Mouse (Mus musculus): ENCODE measurements at regions not wholly inside any gene's neighbourhood (a gene's known extent, or its start where the extent isn't known, plus 50 kb on each side); places are given as distances from the start of the nearest gene placed in this dataset.

GRCm38 (mm10) chr3:41469106-41469505 is 86.4 kb upstream of the Jade1 start:
- Histone ChIP-seq H3K9ac (no peak overlapping the region), H3K27me3 (no peaks in the 10 kb centered on the region), H3K27ac (no peak overlapping the region), H3K36me3 (no peaks in the 10 kb centered on the region), H3K4me1 (no peaks in the 10 kb centered on the region), H3K9me3 (replicated peaks) (no peaks in the 10 kb centered on the region), H3K4me2 (no peak overlapping the region), H3K4me3 (replicated peaks) (no peak overlapping the region)
- no peak for ATAC-seq (replicated peaks; ENCODE audit: low FRiP score)
- WGBS, result 49% methylated on average over 6 of the region's 6 CpGs

- WGBS, result 89% methylated on average over 1 of the region's 1 CpGs
- Histone ChIP-seq H3K36me3 (no peaks in the 10 kb centered on the region), H3K9me3 (replicated peaks) (no peaks in the 10 kb centered on the region), H3K4me1 (no peaks in the 10 kb centered on the region), H3K9ac (no peak overlapping the region), H3K4me2 (no peak overlapping the region), H3K27me3 (no peaks in the 10 kb centered on the region), H3K27ac (no peak overlapping the region), H3K4me3 (replicated peaks) (no peak overlapping the region)
- no peak for ATAC-seq (replicated peaks; ENCODE audit: low FRiP score)
Observed at GRCm38 (mm10) chr3:41467857-41468256, 87.7 kb upstream of the Jade1 start.

- WGBS, result 76% methylated on average over 2 of the region's 2 CpGs
Observed at GRCm38 (mm10) chr3:41465893-41466292, 89.6 kb upstream of the Jade1 start.

GRCm38 (mm10) chr3:41462953-41463644 is 92.4 kb upstream of the Jade1 start:
- Histone ChIP-seq H3K36me3 (no peaks in the 10 kb centered on the region), H3K4me3 (replicated peaks) (no peak overlapping the region), H3K27ac (no peak overlapping the region), H3K9ac (no peak overlapping the region), H3K27me3 (no peaks in the 10 kb centered on the region), H3K9me3 (replicated peaks) (no peaks in the 10 kb centered on the region), H3K4me1 (no peaks in the 10 kb centered on the region), H3K4me2 (no peak overlapping the region)
- 79% methylated on average over 11 of the region's 11 CpGs for WGBS
- ATAC-seq (replicated peaks; ENCODE audit: low FRiP score), result no peak

More at GRCm38 (mm10) chr3:41465893-41466292, 89.6 kb upstream of the Jade1 start:
- Histone ChIP-seq H3K36me3 (no peaks in the 10 kb centered on the region), H3K9me3 (replicated peaks) (no peaks in the 10 kb centered on the region), H3K4me3 (replicated peaks) (no peak overlapping the region), H3K4me2 (no peak overlapping the region), H3K4me1 (no peaks in the 10 kb centered on the region), H3K9ac (no peak overlapping the region), H3K27me3 (no peaks in the 10 kb centered on the region), H3K27ac (no peak overlapping the region)
- ATAC-seq (replicated peaks; ENCODE audit: low FRiP score), result no peak

- WGBS, result 87% methylated on average over 4 of the region's 4 CpGs
- H3K4me1 ChIP-seq, result no peaks in the 10 kb centered on the region
- no peaks in the 10 kb centered on the region for H3K9me3 ChIP-seq (replicated peaks)
- no peak overlapping the region for H3K4me2 ChIP-seq
- H3K36me3 ChIP-seq, result no peaks in the 10 kb centered on the region
- no peaks in the 10 kb centered on the region for H3K27me3 ChIP-seq
- no peak for ATAC-seq (replicated peaks; ENCODE audit: low FRiP score)
- no peak overlapping the region for H3K4me3 ChIP-seq (replicated peaks)
- H3K27ac ChIP-seq, result no peak overlapping the region
- H3K9ac ChIP-seq, result no peak overlapping the region
Observed at GRCm38 (mm10) chr3:41460131-41460530, 95.4 kb upstream of the Jade1 start.

- Histone ChIP-seq H3K4me3 (replicated peaks) (no peak overlapping the region), H3K27me3 (no peaks in the 10 kb centered on the region), H3K9ac (no peak overlapping the region), H3K9me3 (replicated peaks) (no peaks in the 10 kb centered on the region), H3K4me1 (no peaks in the 10 kb centered on the region), H3K27ac (no peak overlapping the region), H3K36me3 (no peaks in the 10 kb centered on the region), H3K4me2 (no peak overlapping the region)
- ATAC-seq (replicated peaks; ENCODE audit: low FRiP score), result no peak
- 98% methylated on average over 6 of the region's 6 CpGs for WGBS
Observed at GRCm38 (mm10) chr3:41458156-41458555, 97.4 kb upstream of the Jade1 start.

GRCm38 (mm10) chr3:41453525-41453924 is 102.0 kb upstream of the Jade1 start:
- no peak overlapping the region for H3K4me3 ChIP-seq (replicated peaks)
- no peak overlapping the region for H3K27ac ChIP-seq
- ATAC-seq (replicated peaks; ENCODE audit: low FRiP score), result no peak
- H3K4me2 ChIP-seq, result no peak overlapping the region
- no peaks in the 10 kb centered on the region for H3K36me3 ChIP-seq
- no peaks in the 10 kb centered on the region for H3K4me1 ChIP-seq
- no peak overlapping the region for H3K9ac ChIP-seq
- 74% methylated on average over 3 of the region's 3 CpGs for WGBS
- H3K9me3 ChIP-seq (replicated peaks), result no peaks in the 10 kb centered on the region
- H3K27me3 ChIP-seq, result no peaks in the 10 kb centered on the region

GRCm38 (mm10) chr3:41452716-41453090 is 102.8 kb upstream of the Jade1 start:
- H3K27me3 ChIP-seq, result no peaks in the 10 kb centered on the region
- H3K36me3 ChIP-seq, result no peaks in the 10 kb centered on the region
- WGBS, result 41% methylated on average over 3 of the region's 3 CpGs
- H3K4me2 ChIP-seq, result no peak overlapping the region
- no peak overlapping the region for H3K9ac ChIP-seq
- no peak overlapping the region for H3K4me3 ChIP-seq (replicated peaks)
- H3K9me3 ChIP-seq (replicated peaks), result no peaks in the 10 kb centered on the region
- ATAC-seq (replicated peaks; ENCODE audit: low FRiP score), result no peak
- no peak overlapping the region for H3K27ac ChIP-seq
- H3K4me1 ChIP-seq, result no peaks in the 10 kb centered on the region

GRCm38 (mm10) chr3:41452020-41452715 is 103.4 kb upstream of the Jade1 start:
- no peak overlapping the region for H3K4me2 ChIP-seq
- ATAC-seq (replicated peaks; ENCODE audit: low FRiP score), result no peak
- no peaks in the 10 kb centered on the region for H3K9me3 ChIP-seq (replicated peaks)
- no peaks in the 10 kb centered on the region for H3K4me1 ChIP-seq
- WGBS, result 70% methylated on average over 3 of the region's 3 CpGs
- no peaks in the 10 kb centered on the region for H3K36me3 ChIP-seq
- H3K9ac ChIP-seq, result no peak overlapping the region
- H3K4me3 ChIP-seq (replicated peaks), result no peak overlapping the region
- no peaks in the 10 kb centered on the region for H3K27me3 ChIP-seq
- no peak overlapping the region for H3K27ac ChIP-seq

GRCm38 (mm10) chr3:41450696-41451095 is 104.8 kb upstream of the Jade1 start:
- Histone ChIP-seq H3K4me3 (replicated peaks) (no peak overlapping the region), H3K9me3 (replicated peaks) (no peaks in the 10 kb centered on the region), H3K9ac (no peak overlapping the region), H3K4me2 (no peak overlapping the region), H3K27ac (no peak overlapping the region), H3K36me3 (no peaks in the 10 kb centered on the region), H3K27me3 (no peaks in the 10 kb centered on the region), H3K4me1 (no peaks in the 10 kb centered on the region)
- 67% methylated on average over 1 of the region's 1 CpGs for WGBS
- no peak for ATAC-seq (replicated peaks; ENCODE audit: low FRiP score)

- no peak overlapping the region for H3K4me3 ChIP-seq (replicated peaks)
- no peak overlapping the region for H3K27ac ChIP-seq
- H3K36me3 ChIP-seq, result no peaks in the 10 kb centered on the region
- H3K4me1 ChIP-seq, result no peaks in the 10 kb centered on the region
- H3K9me3 ChIP-seq (replicated peaks), result no peaks in the 10 kb centered on the region
- no peak overlapping the region for H3K4me2 ChIP-seq
- 90% methylated on average over 9 of the region's 9 CpGs for WGBS
- H3K9ac ChIP-seq, result no peak overlapping the region
- no peak for ATAC-seq (replicated peaks; ENCODE audit: low FRiP score)
- no peaks in the 10 kb centered on the region for H3K27me3 ChIP-seq
Observed at GRCm38 (mm10) chr3:41444243-41444753, 111.2 kb upstream of the Jade1 start.

GRCm38 (mm10) chr3:41436238-41436637 is 119.3 kb upstream of the Jade1 start:
- Histone ChIP-seq H3K4me3 (replicated peaks) (no peak overlapping the region), H3K9me3 (replicated peaks) (no peaks in the 10 kb centered on the region), H3K9ac (no peak overlapping the region), H3K4me1 (no peaks in the 10 kb centered on the region), H3K27ac (no peak overlapping the region), H3K27me3 (no peaks in the 10 kb centered on the region), H3K36me3 (no peaks in the 10 kb centered on the region), H3K4me2 (no peak overlapping the region)
- no peak for ATAC-seq (replicated peaks; ENCODE audit: low FRiP score)
- WGBS, result 91% methylated on average over 8 of the region's 8 CpGs

All from kidney, embryonic 15.5 days (tissue).